Mouse (Mus musculus) MEL (cell line): ENCODE data around the gene Nrcam. TPM values are rescaled to one million over a fixed set of nuclear protein-coding genes. Genes with fewer than 3 reads are reported as not detected.

ENCODE experiments used
- DNase-seq: peaks from one replicate; pipeline ENCODE4 v3.0.0; 2011; ENCODE audit warnings: low read depth, low spot score
- H3K27ac ChIP-seq: 2 replicates; pipeline ENCODE4 v1.5.1; 2012; ENCODE audit warnings: low read depth, mild to moderate bottlenecking, control low read depth, low read length, moderate library complexity; ENCODE audit not compliant: control insufficient read depth
- H3K27me3 ChIP-seq, 2 experiments: fragments of 150-350 bp in 1 of 2; sonication (generic) in 1 of 2; 2 replicates each; pipeline ENCODE4 v1.6.1; 2012; ENCODE audit warnings: low read length in 2 of 2, mild to moderate bottlenecking in 2 of 2, improper control_type of control experiment in 1 of 2, moderate library complexity in 1 of 2; ENCODE audit not compliant: insufficient read depth in 2 of 2, control insufficient read depth in 1 of 2
- H3K36me3 ChIP-seq, 2 experiments: 2 replicates each; pipeline ENCODE4 v1.6.1; 2012 to 2014; ENCODE audit warnings: low read length in 2 of 2, improper control_type of control experiment in 1 of 2, inconsistent platforms in 1 of 2, mild to moderate bottlenecking in 1 of 2; ENCODE audit not compliant: insufficient read depth in 2 of 2, control insufficient read depth in 1 of 2
- H3K4me1 ChIP-seq, 2 experiments: fragments of 150-350 bp in 1 of 2; sonication (generic) in 1 of 2; 2 replicates each; pipeline ENCODE4 v1.6.1; 2012; ENCODE audit warnings: low read length in 2 of 2, improper control_type of control experiment in 1 of 2, mild to moderate bottlenecking in 1 of 2; ENCODE audit not compliant: insufficient read depth in 2 of 2, control insufficient read depth in 1 of 2
- H3K4me3 ChIP-seq, 2 experiments: fragments of 150-350 bp in 1 of 2; sonication (generic) in 1 of 2; 2 replicates each; pipeline ENCODE4 v1.5.1; 2012; ENCODE audit warnings: low read depth in 2 of 2, low read length in 2 of 2, mild to moderate bottlenecking in 2 of 2, moderate library complexity in 2 of 2, control low read depth in 1 of 2, improper control_type of control experiment in 1 of 2; ENCODE audit not compliant: control insufficient read depth in 1 of 2, insufficient read depth in 1 of 2
- H3K79me2 ChIP-seq: 2 replicates; pipeline ENCODE4 v1.6.1; 2012; ENCODE audit warnings: mild to moderate bottlenecking, low read length, moderate library complexity; ENCODE audit not compliant: control insufficient read depth, poor library complexity, insufficient read depth
- H3K9ac ChIP-seq: 2 replicates; pipeline ENCODE4 v1.6.1; 2012; ENCODE audit warnings: low read depth, mild to moderate bottlenecking, control low read depth, low read length, moderate library complexity; ENCODE audit not compliant: control insufficient read depth, poor library complexity, severe bottlenecking
- H3K9me3 ChIP-seq: fragments of 150-350 bp; sonication (generic); replicated peaks from 2 replicates; pipeline ENCODE4 v1.6.1; 2012; ENCODE audit warnings: mild to moderate bottlenecking, low read length, improper control_type of control experiment, moderate library complexity; ENCODE audit not compliant: insufficient read depth
- CHD2 ChIP-seq: IDR thresholded peaks from 2 replicates; pipeline ENCODE4 v1.6.1; 2011; ENCODE audit warnings: low read length, improper control_type of control experiment
- E2F4 ChIP-seq: IDR thresholded peaks from 2 replicates; pipeline ENCODE4 v1.6.1; 2011; ENCODE audit warnings: low read depth, low read length, improper control_type of control experiment, borderline replicate concordance
- ELF1 ChIP-seq: IDR thresholded peaks from 2 replicates; pipeline ENCODE4 v1.6.1; 2014; ENCODE audit warnings: low read depth, mild to moderate bottlenecking, inconsistent platforms, low read length, improper control_type of control experiment, moderate library complexity
- EP300 ChIP-seq, 2 experiments: IDR thresholded peaks; 2 replicates each; pipeline ENCODE4 v1.6.1; 2011; ENCODE audit warnings: improper control_type of control experiment in 2 of 2, low read length in 2 of 2, low read depth in 1 of 2, mild to moderate bottlenecking in 1 of 2
- GATA1 ChIP-seq: IDR thresholded peaks from 2 replicates; pipeline ENCODE4 v1.6.1; 2011; ENCODE audit warnings: low read depth, low read length, improper control_type of control experiment
- HCFC1 ChIP-seq: IDR thresholded peaks from 2 replicates; pipeline ENCODE4 v1.6.1; 2012; ENCODE audit warnings: low read depth, mild to moderate bottlenecking, inconsistent platforms, low read length, improper control_type of control experiment, moderate library complexity
- JUND ChIP-seq: IDR thresholded peaks from 2 replicates; pipeline ENCODE4 v1.6.1; 2011; ENCODE audit warnings: low read depth, mild to moderate bottlenecking, improper control_type of control experiment, low read length
- KAT2A ChIP-seq: conservative IDR thresholded peaks from 2 replicates; pipeline ENCODE4 v1.6.1; 2012; ENCODE audit warnings: low read depth, low read length, improper control_type of control experiment, inconsistent platforms
- MAFK ChIP-seq: IDR thresholded peaks from 2 replicates; pipeline ENCODE4 v1.6.1; 2011; ENCODE audit warnings: low read depth, mild to moderate bottlenecking, low read length, improper control_type of control experiment, borderline replicate concordance
- MAZ ChIP-seq: IDR thresholded peaks from 2 replicates; pipeline ENCODE4 v1.6.1; 2012; ENCODE audit warnings: low read depth, mild to moderate bottlenecking, inconsistent platforms, low read length, improper control_type of control experiment
- MXI1 ChIP-seq: IDR thresholded peaks from 2 replicates; pipeline ENCODE4 v1.6.1; 2011; ENCODE audit warnings: mild to moderate bottlenecking, low read depth, low read length, improper control_type of control experiment
- MYB ChIP-seq: IDR thresholded peaks from 2 replicates; pipeline ENCODE4 v1.6.1; 2011; ENCODE audit warnings: mild to moderate bottlenecking, low read depth, low read length, improper control_type of control experiment
- MYC ChIP-seq: IDR thresholded peaks from 2 replicates; pipeline ENCODE4 v1.6.1; 2011; ENCODE audit warnings: low read depth, mild to moderate bottlenecking, low read length, improper control_type of control experiment, moderate library complexity
- NELFE ChIP-seq: IDR thresholded peaks from 2 replicates; pipeline ENCODE4 v1.6.1; 2011; ENCODE audit warnings: low read depth, low read length, improper control_type of control experiment
- NRF1 ChIP-seq: IDR thresholded peaks from 2 replicates; pipeline ENCODE4 v1.6.1; 2014; ENCODE audit warnings: low read depth, mild to moderate bottlenecking, inconsistent platforms, low read length, improper control_type of control experiment, moderate library complexity; ENCODE audit not compliant: poor library complexity, insufficient read depth, severe bottlenecking
- POLR2A ChIP-seq, 2 experiments: IDR thresholded peaks; 2 replicates each; pipeline ENCODE4 v1.6.1; 2011 to 2012; ENCODE audit warnings: low read length in 2 of 2, mild to moderate bottlenecking in 2 of 2, control low read depth in 1 of 2, improper control_type of control experiment in 1 of 2, low read depth in 1 of 2, moderate library complexity in 1 of 2; ENCODE audit not compliant: control insufficient read depth in 1 of 2, insufficient read depth in 1 of 2, poor library complexity in 1 of 2
- POLR2AphosphoS2 ChIP-seq: IDR thresholded peaks from 2 replicates; pipeline ENCODE4 v1.6.1; 2011; ENCODE audit warnings: low read length, improper control_type of control experiment
- RAD21 ChIP-seq: IDR thresholded peaks from 2 replicates; pipeline ENCODE4 v1.6.1; 2011; ENCODE audit warnings: mild to moderate bottlenecking, low read depth, low read length, improper control_type of control experiment
- RCOR1 ChIP-seq: IDR thresholded peaks from 2 replicates; pipeline ENCODE4 v1.6.1; 2012; ENCODE audit warnings: low read depth, mild to moderate bottlenecking, inconsistent platforms, low read length, improper control_type of control experiment
- SIN3A ChIP-seq: IDR thresholded peaks from 2 replicates; pipeline ENCODE4 v1.6.1; 2012; ENCODE audit warnings: low read length, improper control_type of control experiment, inconsistent platforms
- SMC3 ChIP-seq: IDR thresholded peaks from 2 replicates; pipeline ENCODE4 v1.6.1; 2011; ENCODE audit warnings: low read depth, low read length, improper control_type of control experiment
- TAL1 ChIP-seq: IDR thresholded peaks from 2 replicates; pipeline ENCODE4 v1.6.1; 2012; ENCODE audit warnings: mild to moderate bottlenecking, inconsistent platforms, low read length, moderate library complexity, mixed read lengths
- USF1 ChIP-seq: IDR thresholded peaks from 2 replicates; pipeline ENCODE4 v1.6.1; 2014; ENCODE audit warnings: low read depth, mild to moderate bottlenecking, inconsistent platforms, low read length, improper control_type of control experiment, moderate library complexity
- USF2 ChIP-seq, 2 experiments: IDR thresholded peaks; 2 replicates each; pipeline ENCODE4 v1.6.1; 2011 to 2012; ENCODE audit warnings: improper control_type of control experiment in 2 of 2, low read length in 2 of 2, borderline replicate concordance in 1 of 2, inconsistent platforms in 1 of 2, low read depth in 1 of 2, mild to moderate bottlenecking in 1 of 2; ENCODE audit not compliant: insufficient read depth in 1 of 2
- ZC3H11A ChIP-seq: IDR thresholded peaks from 2 replicates; pipeline ENCODE4 v1.6.1; 2012; ENCODE audit warnings: low read depth, mild to moderate bottlenecking, inconsistent platforms, low read length, improper control_type of control experiment
- ZKSCAN1 ChIP-seq: IDR thresholded peaks from 2 replicates; pipeline ENCODE4 v1.6.1; 2012; ENCODE audit warnings: low read depth, mild to moderate bottlenecking, inconsistent platforms, low read length, improper control_type of control experiment, moderate library complexity
- ZNF384 ChIP-seq: IDR thresholded peaks from 2 replicates; pipeline ENCODE4 v1.6.1; 2012; ENCODE audit warnings: low read depth, mild to moderate bottlenecking, inconsistent platforms, low read length, improper control_type of control experiment
- polyA plus RNA-seq, 2 experiments: library from polyadenylated mRNA; stranded (reverse) in 1 of 2; unstranded in 1 of 2; fragments of >175 nt in 1 of 2; fragments of >200 nt in 1 of 2; gene quantifications; 2 replicates each; pipeline versions ENCODE4 v1.2.1 to v1.2.4; 2012; ENCODE audit warnings: low replicate concordance in 2 of 2, low read depth in 1 of 2; ENCODE audit not compliant: insufficient read length in 2 of 2, insufficient read depth in 1 of 2, missing spikeins in 1 of 2
- total RNA-seq: library from RNA; depleted of rRNA; stranded (reverse); fragments of 300-350 nt; gene quantifications from 2 replicates; pipeline ENCODE4 v1.2.3, GENCODE M21; 2012

The Nrcam gene
- total and polyA plus RNA-seq, 3 experiments, result not detected

DNA sequence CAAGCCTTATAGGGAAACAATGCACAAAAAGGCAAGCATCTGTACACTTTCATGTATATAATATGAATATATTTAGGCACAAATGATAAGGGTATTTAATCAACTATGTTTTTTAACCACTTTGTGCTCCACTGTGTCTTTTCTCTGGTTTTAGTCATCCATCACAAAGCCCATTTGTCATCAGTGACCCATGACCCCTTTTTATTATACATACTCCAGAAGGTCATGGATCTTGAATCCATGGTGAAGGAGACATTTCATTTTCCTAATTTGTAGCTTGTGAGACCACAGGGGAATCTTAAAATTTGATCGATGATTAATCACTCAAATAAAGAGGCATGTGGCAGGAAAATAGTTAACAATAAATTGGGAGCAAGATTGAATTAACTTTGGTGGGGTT lies 29.2 kb downstream of the Nrcam start:
- no peaks in the 10 kb centered on the region for H3K27me3 ChIP-seq
- no peak overlapping the region for H3K4me3 ChIP-seq

DNA sequence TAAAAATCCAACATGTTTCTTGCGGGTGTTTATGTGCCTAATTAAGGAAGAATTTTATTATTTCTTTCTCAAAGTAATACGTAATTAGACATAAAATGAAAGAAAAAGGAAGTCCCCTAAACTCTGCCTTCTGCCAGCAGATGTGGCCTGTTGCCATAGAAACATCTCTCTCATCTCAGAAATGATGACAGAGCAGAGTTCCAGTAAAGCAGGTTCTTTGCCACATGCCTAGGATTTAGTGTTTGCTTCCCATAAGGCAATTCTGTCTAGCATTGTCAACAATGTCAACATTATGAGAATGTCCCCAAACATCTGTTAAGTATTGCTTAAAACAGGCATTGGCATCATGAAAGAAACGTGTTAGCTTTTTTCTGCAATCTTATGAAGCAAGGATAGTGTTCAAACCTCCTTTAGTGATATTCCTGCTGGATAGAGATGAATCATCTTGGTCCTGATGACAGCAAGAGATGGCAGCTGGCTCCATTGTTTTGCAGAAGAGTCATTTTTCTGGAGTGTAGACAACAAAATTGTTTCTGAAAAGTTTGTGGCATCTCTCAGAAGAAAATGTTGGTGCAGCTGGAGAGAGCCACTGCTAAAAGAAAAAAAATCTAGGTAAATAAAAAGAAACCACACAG lies 42.5 kb downstream of the Nrcam start:
- H3K27me3 ChIP-seq, result peaks cover 0 to 2% of the 10 kb centered on the region in 2 experiments; a peak in 1 of 4 replicates
- H3K4me1 ChIP-seq, result peaks cover 0 to 3% of the 10 kb centered on the region in 2 experiments; a peak in 2 of 4 replicates
- no peak overlapping the region for H3K9ac ChIP-seq
- DNase-seq, result peak; percentile 40
- H3K36me3 ChIP-seq, result peaks cover 0 to 5% of the 10 kb centered on the region in 2 experiments; a peak in 1 of 4 replicates
- no peak for TF ChIP-seq MYB
- TF ChIP-seq MAFK, result no peak
- no peak for TF ChIP-seq USF1
- TF ChIP-seq RCOR1, result no peak
- TF ChIP-seq ZNF384, result no peak
- no peak for TF ChIP-seq USF2 (IDR thresholded peaks at IDR 0.05; ENCODE audit: borderline replicate concordance in 1 of 2, insufficient read depth in 1 of 2, low read depth in 1 of 2, low read length in 2 of 2)
- no peak for TF ChIP-seq ELF1
- no peak for TF ChIP-seq EP300 (IDR thresholded peaks at IDR 0.05; ENCODE audit: low read depth in 1 of 2, low read length in 2 of 2)
- TF ChIP-seq SIN3A, result no peak
- no peak for TF ChIP-seq TAL1
- TF ChIP-seq NRF1, result no peak
- TF ChIP-seq MYC, result no peak
- no peak for TF ChIP-seq JUND
- TF ChIP-seq ZKSCAN1, result no peak
- TF ChIP-seq KAT2A, result no peak
- no peak for TF ChIP-seq E2F4
- TF ChIP-seq HCFC1, result no peak
- TF ChIP-seq CHD2, result no peak
- no peak for TF ChIP-seq POLR2AphosphoS2
- TF ChIP-seq, all 39 proteins: peak for 0
- Histone ChIP-seq H3K4me3 (no peak overlapping the region), H3K27ac (no peak overlapping the region), H3K79me2 (no peaks in the 10 kb centered on the region), H3K9me3 (no peaks in the 10 kb centered on the region)

More for the DNA sequence above, 29.2 kb downstream of the Nrcam start:
- H3K36me3 ChIP-seq, result no peaks in the 10 kb centered on the region
- no peaks in the 10 kb centered on the region for H3K79me2 ChIP-seq
- H3K9me3 ChIP-seq, result no peaks in the 10 kb centered on the region
- no peak overlapping the region for H3K27ac ChIP-seq
- no peak for DNase-seq
- no peak overlapping the region for H3K9ac ChIP-seq
- no peak for TF ChIP-seq POLR2A (IDR thresholded peaks at IDR 0.05; ENCODE audit: control insufficient read depth in 1 of 2, insufficient read depth in 1 of 2, low read depth in 1 of 2, low read length in 2 of 2, poor library complexity in 1 of 2)
- no peak for TF ChIP-seq GATA1
- no peak for TF ChIP-seq ZNF384
- TF ChIP-seq NRF1, result no peak
- no peak for TF ChIP-seq SMC3
- TF ChIP-seq HCFC1, result no peak
- TF ChIP-seq RAD21, result no peak
- TF ChIP-seq RCOR1, result no peak
- no peak for TF ChIP-seq MYB
- no peak for TF ChIP-seq USF1
- TF ChIP-seq CHD2, result no peak
- no peak for TF ChIP-seq ZC3H11A
- TF ChIP-seq POLR2AphosphoS2, result no peak
- TF ChIP-seq ELF1, result no peak
- no peak for TF ChIP-seq MAZ
- TF ChIP-seq MXI1, result no peak
- TF ChIP-seq JUND, result no peak
- TF ChIP-seq NELFE, result no peak
- no peaks in the 10 kb centered on the region for H3K4me1 ChIP-seq
